Mouse (Mus musculus) CD4-positive helper T cell, adult 2 months (primary cell): ENCODE data around the gene Olfr709-ps1.
"Not testable (repeated sequence)": the region's sequence is repeated elsewhere in the genome, so short reads cannot be mapped to it uniquely, and the experiment has no call there.

ENCODE experiments used
- DNase-seq: peaks from one replicate; pipeline ENCODE4 v3.0.0-alpha.2; 2012; ENCODE audit warnings: low read depth, missing footprints, low spot score

The Olfr709-ps1 gene

DNA sequence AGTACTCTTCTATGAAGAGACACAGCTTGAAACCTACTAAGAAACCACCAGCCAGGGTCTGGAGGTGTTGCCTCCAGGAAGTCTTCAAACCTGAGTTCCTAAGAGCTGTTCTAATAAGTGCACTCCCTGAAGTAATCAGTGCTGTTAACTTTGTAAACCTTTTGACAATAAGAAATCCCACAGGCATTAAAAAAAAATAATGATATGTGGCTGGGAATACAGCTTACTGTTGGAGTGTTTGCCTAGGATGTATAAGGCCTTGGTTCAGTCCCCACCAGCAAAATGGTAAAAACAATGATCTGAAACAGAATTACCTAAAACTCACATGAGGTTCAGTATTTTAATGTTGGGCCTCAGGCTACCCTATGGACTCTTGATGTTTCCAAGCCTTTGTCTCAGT is at the start of gene Olfr709-ps1:
Olfr709-ps1 (minus strand) TSS at position 101 of the 400 bp plus-strand sequence.
- no peak for DNase-seq

DNA sequence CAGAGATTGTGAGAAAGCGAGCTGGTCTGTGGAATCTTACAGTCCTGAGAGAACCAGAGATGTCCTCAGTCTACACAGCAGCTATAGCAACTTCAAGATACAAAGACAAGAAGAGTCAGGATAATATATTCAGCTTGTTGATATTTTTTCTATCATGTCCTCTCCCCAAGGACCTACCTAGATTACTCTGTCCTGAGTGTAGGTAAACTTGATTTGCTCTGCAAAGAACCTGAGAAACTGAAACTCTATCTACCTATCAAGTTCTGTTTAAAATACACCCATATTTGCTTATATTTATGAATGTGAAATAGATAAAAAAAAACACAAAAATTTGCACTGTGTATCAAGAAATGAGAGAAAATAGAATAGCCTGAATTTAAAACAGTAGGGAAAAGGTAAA is 43.3 kb upstream of the Olfr709-ps1 start, which contains the start of gene Olfr711:
Olfr711 (minus strand) TSS at position 101 of the 400 bp plus-strand sequence.
- no peak for DNase-seq

DNA sequence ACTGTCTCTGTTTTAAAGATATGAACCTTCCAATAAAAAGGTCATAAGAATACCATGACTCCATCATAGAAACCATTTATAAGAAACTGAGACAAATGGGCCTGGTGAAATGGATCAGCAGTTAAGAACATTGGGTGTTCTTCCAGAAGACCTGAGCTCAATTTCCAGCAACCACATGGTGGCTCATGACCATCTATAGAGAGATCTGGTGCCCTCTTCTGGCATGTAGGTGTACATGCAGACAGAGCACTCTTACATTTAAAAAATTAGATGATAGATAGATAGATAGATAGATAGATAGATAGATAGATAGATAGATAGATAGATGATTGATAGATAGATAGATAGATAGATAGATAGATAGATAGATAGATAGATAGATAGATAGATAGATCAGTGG is 35.5 kb upstream of the Olfr709-ps1 start:
- DNase-seq = peak; percentile 20

DNA sequence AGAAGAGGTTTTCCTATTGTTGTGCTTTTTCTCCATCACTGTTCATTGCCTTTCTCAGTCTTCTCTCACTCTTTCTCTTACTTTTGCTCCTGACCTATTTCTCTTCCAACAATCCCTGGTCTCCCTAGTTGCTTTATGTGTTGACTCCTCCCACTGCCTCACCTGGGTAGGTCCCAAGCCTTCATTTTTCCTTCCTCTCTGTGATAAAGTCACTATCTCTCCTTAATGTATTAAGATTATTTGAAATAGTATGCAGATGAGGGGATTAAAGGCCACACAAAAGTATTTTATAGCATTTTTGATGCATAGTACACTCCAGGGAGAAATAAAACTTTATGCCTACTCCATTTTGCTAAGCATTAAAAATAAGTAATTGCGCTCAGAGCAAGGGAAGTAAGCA is 31.8 kb upstream of the Olfr709-ps1 start, which contains the start of gene Olfr6:
Olfr6 (minus strand) TSS at position 101 of the 400 bp plus-strand sequence.
- no peak for DNase-seq

DNA sequence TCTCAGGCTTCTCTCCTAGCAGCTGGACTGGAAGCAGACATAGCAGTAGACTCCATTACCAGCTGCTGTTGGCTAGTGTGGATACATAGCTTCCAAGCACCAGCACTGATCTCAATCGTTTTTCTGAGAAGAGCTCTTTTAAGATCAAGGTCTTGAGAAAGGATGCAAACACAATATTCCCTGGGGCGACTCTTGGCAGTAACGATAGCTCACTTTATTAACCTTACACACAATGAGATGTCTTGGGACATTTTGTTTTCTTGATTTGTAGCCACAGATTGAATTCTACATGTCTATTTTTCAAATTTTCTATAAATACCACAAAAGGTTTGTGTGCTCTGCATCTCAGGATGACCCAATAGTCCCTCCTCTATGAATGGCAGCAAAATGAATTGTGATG is 16.2 kb upstream of the Olfr709-ps1 start, which contains the start of gene Olfr710:
Olfr710 (minus strand) TSS at position 101 of the 400 bp plus-strand sequence.
- DNase-seq = no peak

DNA sequence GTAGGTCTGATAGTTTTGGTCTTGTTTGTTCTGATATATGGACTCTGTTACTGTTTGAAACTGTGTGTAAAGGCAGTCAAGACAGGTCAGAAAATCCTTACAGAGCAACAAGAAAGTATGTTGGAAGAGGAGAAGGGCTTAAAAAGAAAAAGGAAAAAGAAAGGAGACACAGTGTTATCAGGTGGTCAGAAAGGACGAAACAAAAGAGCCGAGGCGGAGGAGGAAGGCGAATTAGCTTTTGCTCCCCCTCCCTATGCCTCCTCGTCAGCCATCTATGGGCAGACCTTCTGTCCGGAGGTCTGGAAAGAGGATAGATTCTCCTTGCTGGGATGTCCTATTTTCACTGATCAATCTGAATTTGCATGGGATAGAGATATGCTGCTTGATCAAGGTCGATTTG is 11.1 kb downstream of the Olfr709-ps1 start:
- not testable (repeated sequence) for DNase-seq

- DNase-seq = no peak
Observed at GRCm38 (mm10) chr7:106907676-106908075, 24.3 kb downstream of the Olfr709-ps1 start, which contains the start of gene Olfr1532-ps1. Olfr1532-ps1 (plus strand) TSS chr7:106908001.

DNA sequence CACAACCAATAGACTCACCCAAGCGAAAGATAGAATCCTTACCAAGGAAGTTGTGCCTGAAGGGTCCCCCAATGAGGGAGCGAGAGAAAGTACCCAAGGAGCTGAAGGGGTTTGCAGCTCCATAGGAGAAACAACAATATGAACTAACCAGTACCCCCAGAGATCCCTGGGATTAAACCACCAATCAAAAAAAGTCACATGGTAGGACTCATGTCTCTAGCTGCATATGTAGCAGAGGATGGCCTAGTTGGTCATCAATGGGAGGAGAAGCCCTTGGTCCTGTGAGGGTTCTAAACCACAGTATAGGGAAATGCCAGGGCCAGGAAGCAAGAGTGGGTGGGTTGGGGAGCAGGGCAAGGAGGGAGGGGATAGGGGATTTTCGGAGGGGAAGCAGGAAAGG is 30.9 kb downstream of the Olfr709-ps1 start, which contains the start of gene Olfr707:
Olfr707 (minus strand) TSS at position 101 of the 400 bp plus-strand sequence.
- not testable (repeated sequence) for DNase-seq

GRCm38 (mm10) chr7:106888062-106888461 is 44.0 kb downstream of the Olfr709-ps1 start, which contains the start of gene Olfr706:
Olfr706 (minus strand) TSS chr7:106888162.
- no peak for DNase-seq

DNA sequence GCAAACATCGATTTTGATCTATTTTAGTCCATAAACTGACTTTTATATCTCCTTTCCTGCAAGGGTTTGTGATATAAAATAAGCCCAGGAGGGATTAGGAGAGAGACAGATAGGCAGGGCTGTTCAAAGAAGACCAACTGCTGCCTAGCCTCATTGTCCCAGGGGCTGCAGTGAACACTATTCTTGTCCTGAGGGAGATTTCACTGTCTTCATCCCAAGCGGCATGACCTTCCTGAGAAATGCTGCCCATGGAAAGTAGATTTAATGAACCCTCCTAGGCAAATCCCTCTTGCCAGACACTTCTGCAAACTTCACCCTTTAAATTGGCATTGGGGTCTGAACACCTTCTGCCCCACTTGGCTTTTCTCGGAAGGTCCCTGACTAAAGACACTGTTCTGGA is 55.2 kb downstream of the Olfr709-ps1 start, which contains the start of gene Olfr705:
Olfr705 (minus strand) TSS at position 101 of the 400 bp plus-strand sequence.
- no peak for DNase-seq
